Mouse (Mus musculus) right cerebral cortex, adult 18-20 months (tissue): ENCODE measurements at regions not wholly inside any gene's neighbourhood (a gene's known extent, or its start where the extent isn't known, plus 50 kb on each side); places are given as distances from the start of the nearest gene placed in this dataset.
A peak's percentile ranks its signal among the peaks of the same experiment; 100 is the strongest.

ENCODE experiments used
- DNase-seq: peaks from one replicate; pipeline ENCODE4 v3.0.0; 2022; ENCODE audit warnings: mixed read lengths

GRCm38 (mm10) chr9:115548722-115549349, 238.6 kb upstream of the Stt3b start:
- no peak for DNase-seq

GRCm38 (mm10) chr9:115551080-115551479, 240.9 kb upstream of the Stt3b start:
- DNase-seq: no peak

- no peak for DNase-seq
Observed at GRCm38 (mm10) chr9:115551501-115551900, 241.3 kb upstream of the Stt3b start.

DNA sequence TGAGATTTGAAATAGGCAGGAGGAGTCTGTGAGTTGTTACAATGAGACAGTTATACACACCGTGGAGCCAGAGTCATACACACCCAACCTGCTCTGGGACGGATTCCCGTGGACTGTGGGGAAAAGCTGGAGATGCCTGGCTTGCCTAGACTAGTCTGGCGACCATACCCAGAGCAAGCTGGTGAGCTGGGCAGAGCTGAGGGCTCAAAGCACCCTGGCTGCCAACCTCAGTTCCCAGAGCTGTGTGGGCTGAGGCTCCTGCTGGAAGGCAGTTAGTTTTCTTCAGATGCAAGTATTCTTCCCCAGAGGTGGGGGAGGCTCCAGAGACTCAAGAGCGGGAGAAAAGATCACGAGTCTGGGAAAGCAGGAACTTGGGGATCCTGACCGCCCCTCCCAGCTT, 247.9 kb upstream of the Stt3b start:
- DNase-seq: peak; percentile 60

DNA sequence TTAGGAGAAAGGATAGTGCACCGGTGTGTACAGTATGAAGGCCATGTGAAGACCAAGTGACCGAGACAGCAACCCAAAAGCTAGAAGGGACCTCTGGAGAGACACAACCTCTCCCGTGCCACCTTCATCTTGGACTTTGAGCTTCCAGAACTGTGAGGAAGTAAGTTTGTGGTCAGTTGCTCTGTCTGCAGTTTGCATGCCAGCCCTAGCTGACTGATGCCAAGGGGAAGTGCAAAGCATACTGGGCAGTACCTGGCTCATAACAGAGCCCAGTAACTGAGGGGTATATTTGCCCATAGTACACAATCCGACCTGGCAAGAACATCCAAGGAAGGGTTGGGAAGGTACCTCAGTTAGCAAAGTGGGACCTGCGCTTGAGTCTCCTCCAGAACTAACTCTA, 249.3 kb upstream of the Stt3b start:
- DNase-seq: no peak

DNA sequence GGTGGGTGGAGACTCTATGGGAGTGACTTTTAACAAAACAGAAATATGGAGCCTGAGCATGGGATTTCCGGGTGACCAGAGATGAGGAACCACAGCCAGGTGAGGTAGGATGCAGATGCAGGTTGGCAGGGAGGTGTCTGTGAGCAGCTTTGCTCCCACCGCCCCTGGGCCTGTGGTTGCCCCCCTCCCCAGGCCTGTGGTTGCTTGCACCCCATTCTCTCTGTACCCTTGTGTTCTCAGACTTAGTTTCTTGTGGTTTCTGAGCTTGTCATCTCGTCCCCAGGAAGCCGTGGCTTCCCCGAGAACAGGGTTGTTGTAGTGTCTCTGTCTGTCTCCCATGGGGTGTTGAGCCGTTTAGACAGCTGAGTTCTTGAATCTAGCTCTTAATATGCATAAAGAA, 251.0 kb upstream of the Stt3b start:
- no peak for DNase-seq

GRCm38 (mm10) chr9:115562783-115563182, 252.6 kb upstream of the Stt3b start:
- no peak for DNase-seq

DNA sequence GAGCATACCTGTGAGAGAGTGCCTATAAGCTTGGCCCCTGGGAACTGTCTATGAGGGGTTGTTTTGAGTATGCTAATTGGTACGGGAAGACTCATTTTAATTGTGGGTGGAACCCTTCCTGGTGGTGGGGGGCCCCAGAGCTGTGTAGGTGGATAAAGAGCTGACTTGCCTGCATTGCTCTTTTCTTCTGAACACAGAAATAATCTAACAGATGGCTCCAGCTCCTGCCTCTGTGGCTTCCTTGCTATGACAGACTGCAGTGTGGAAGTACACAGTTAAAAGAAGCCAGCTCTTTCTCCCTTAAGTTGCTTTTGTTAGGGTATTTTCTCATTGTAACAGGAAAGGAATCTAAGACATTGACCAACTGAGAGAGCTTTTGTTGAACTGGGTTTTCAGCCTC, 254.1 kb upstream of the Stt3b start:
- DNase-seq: peak; percentile 26

- DNase-seq: no peak
Observed at GRCm38 (mm10) chr9:115568693-115569334, 258.6 kb upstream of the Stt3b start.

DNA sequence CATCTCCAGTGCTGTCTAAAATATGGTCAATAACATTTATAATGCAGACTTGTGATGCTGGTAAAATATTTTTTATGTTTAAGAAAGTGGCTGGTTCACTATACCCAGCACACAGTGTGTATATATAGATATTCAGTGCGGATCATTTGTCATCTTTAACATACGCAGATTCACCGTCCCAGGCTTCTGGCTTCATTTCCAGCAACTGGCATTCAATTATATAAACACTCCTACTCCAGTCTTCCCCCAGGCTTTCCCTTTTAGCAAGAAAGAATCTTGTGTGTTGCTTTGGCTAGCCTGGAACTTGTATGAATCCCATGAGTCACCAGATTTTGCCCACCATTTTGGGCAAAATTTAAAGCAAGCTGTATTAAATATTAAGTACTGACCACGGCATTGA, 260.8 kb upstream of the Stt3b start:
- peak; percentile 35 for DNase-seq

GRCm38 (mm10) chr9:115581116-115581515, 270.9 kb upstream of the Stt3b start:
- DNase-seq: no peak

- DNase-seq: no peak
Observed at GRCm38 (mm10) chr9:115583548-115583947, 273.3 kb upstream of the Stt3b start.

DNA sequence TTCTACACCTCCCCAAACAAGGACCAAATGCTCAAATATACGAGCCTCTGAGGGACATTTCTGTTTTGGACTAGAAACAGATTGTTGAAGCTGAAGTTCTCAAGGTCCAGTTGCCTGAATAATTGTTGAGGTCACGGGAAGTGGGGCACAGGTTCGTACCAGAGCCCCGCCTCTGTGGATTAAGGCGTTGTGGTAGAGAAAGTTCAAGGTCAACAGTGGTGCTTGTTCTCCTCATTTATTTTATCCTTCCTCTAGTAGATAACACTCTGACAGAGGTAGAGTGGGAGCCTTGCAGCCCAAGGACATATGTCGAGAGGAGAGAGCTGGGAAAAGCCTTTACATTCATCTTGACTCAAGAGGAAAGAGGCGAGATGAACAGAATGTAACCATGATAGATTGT, 274.7 kb upstream of the Stt3b start:
- no peak for DNase-seq

DNA sequence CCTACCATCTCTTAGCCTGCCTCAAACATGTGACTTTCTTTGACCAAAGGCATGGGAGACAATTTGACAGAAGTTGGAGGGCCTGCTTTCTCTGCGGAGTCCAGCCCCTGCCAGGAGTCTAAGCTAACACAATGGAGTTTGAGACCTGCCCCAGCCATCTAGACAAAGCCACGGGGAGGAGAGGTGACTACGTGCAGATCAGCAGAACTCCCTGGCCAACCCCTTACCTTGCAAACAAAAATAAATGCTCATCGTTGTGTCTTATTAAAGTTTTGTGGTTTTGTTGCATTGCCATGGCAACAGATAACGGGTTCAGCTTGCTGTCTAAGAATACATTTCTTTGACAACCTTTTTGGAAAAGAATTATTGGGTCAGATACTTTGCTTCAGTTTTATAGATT, 282.2 kb upstream of the Stt3b start:
- no peak for DNase-seq

DNA sequence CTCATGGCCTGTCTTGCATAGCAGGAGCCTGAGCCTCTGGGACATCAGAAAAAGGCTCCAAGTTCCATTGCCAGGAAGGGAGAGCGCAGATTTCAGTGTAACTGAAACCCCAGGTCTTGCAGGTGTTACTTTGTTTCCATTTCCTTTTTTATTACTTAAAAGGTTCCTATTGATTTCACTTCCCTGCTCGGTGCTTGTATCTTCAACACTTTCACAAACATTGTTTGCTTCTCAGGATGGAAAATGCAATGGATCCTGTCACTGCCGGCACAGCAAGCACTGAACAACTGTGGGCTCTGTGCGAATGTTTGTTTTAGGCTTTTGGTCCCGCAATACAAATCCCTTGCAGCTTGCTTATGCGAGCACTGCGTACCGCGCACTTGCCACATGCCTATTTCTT, 290.0 kb upstream of the Stt3b start:
- no peak for DNase-seq

GRCm38 (mm10) chr9:115600826-115601225, 290.6 kb upstream of the Stt3b start:
- DNase-seq: no peak

GRCm38 (mm10) chr9:115602772-115603171, 292.6 kb upstream of the Stt3b start:
- DNase-seq: no peak

DNA sequence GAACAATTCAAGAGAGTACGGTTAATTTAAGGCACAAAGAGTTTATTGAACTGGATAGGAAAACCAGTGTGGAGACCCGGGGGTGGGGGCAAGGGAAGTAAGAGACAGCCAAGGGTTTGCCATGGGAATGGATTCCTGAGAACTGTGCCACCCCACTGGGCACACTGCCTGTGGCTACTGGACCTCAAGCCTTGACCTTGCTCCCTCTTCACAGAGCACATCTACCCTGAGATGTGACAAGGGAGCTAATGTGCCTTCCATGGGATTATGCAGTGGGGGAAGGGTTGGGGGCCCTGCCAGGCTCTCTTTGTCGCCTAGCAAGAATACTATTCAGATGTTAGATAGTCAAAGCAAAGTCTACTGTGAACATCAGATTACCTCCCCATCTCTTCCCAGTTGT, 294.2 kb upstream of the Stt3b start:
- DNase-seq: peak; percentile 68

DNA sequence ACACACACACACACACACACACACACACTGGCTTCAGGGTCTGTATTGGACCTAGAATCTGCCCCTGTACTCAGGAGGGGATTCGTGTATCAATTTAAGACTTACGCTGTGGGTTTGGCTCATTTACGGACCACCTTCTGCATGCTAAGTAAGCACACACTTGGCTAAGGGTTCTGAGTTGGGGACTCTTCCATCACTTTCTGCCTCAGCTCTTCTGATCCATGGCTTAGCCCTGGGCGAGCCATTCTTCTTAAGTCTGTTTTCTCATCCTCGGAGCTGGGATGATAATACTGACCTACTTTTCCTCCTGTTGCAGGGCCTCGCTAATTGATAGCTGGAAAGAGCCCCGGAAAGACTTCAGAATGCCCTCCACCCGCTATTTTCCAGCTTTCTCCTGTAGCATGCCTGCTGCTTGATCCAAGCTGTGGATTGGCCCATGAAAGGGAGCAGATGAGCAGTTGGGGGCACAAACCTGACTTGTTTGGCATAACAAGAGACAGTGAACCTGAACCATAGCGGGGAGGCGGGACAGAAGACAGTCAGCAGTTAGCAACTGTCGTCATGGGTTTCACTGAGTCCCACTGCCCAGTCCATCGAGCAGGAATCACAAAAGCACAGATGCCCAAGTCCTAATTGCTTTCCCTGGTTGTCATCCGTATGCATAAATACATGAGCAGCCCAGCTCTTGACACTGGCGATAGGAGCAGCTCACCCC, 294.9 kb upstream of the Stt3b start:
- DNase-seq: no peak

GRCm38 (mm10) chr9:115607961-115608360, 297.7 kb upstream of the Stt3b start:
- no peak for DNase-seq

GRCm38 (mm10) chr9:115608377-115608776, 298.2 kb upstream of the Stt3b start:
- no peak for DNase-seq

DNA sequence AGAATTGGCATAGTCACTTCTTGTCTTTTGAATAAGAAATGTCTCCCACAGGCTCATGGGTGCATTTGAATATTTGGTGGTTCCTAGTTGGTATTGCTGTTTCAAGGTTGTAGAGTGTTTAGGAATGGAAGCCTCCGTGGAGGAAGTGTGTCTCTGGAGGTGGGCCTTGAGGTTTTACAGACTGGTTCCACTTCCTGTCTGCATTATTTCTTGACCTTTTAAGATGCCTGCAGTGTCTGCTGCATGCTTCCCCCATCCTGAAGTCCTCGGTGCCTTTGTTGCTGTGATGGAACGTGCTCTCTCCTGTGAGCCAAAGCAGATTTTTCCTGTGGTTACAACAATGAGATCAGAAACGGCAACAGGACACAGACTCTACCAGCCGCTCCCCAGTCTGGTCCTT, 299.4 kb upstream of the Gadl1 start:
- no peak for DNase-seq

DNA sequence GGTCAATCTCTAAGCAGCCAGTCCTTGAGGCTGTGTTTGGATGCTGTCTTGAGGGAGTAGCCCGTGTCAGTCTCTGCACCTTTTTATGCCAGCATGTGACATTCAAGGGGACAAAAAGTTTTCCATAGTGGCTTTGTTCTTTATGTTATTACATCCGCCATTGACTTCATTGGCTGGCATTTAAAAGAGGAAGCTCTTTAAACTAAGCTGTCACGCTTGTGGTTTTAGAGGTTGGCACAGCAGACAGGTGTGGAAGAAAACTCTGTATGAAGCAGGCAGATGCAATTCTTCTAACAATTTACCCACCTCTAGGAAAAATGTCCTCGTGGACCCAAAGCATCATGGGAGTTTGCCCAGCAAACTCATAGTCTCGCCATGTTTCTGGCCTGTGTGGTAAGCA, 297.5 kb upstream of the Gadl1 start:
- no peak for DNase-seq

DNA sequence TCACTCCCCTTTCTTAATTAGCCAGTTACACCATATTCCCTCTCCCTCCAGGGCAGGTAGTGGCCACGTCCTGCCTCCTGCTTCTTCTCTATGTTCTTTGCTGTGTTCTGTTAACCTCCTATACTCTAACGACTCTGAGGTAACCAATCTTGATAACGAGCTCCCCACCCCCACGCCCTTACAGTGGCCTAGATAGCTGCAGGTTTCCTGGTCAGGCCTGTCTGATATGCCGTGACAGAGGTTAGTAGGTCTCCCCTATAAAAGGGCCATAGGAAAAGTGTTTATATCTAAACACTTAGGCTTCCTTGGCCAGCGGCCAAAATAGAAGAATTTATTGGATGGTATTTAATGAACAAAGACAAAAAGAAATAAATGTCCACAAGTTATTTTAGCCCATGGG, 296.3 kb upstream of the Gadl1 start:
- no peak for DNase-seq
